Mouse (Mus musculus): ENCODE measurements around the gene Mgea5.
"Not testable (repeated sequence)": the region's sequence is repeated elsewhere in the genome, so short reads cannot be mapped to it uniquely, and the experiment has no call there.

The Mgea5 gene

GRCm38 (mm10) chr19:45783181-45783932, at the start of gene Mgea5:
Gene Mgea5 (minus strand): TSS chr19:45783837.
- in situ Hi-C loops (cut with MseI, MboI) = no loop called here

GRCm38 (mm10) chr19:45830679-45831078, 47.0 kb upstream of the Mgea5 start:
- in situ Hi-C loops (cut with MseI, MboI) = no loop called here

GRCm38 (mm10) chr19:45827736-45828135, 44.1 kb upstream of the Mgea5 start:
- in situ Hi-C loops (cut with MseI, MboI) = no loop called here

GRCm38 (mm10) chr19:45827125-45827524, 43.5 kb upstream of the Mgea5 start:
- in situ Hi-C loops (cut with MseI, MboI) = no loop called here

- in situ Hi-C loops (cut with MseI, MboI) = no loop called here
Measured at GRCm38 (mm10) chr19:45826146-45826545, 42.5 kb upstream of the Mgea5 start.

- in situ Hi-C loops (cut with MseI, MboI) = no loop called here
Measured at GRCm38 (mm10) chr19:45821832-45822231, 38.2 kb upstream of the Mgea5 start.

GRCm38 (mm10) chr19:45817816-45818490, 34.3 kb upstream of the Mgea5 start:
- in situ Hi-C loops (cut with MseI, MboI) = loop anchor here in 1 of 2 experiments (10.0 kb wide), 1 partner anchor 197 kb away; no protein-coding TSS in a partner anchor

- in situ Hi-C loops (cut with MseI, MboI) = loop anchor here in 1 of 2 experiments (10.0 kb wide), 1 partner anchor 198 kb away; no protein-coding TSS in a partner anchor
Measured at GRCm38 (mm10) chr19:45816727-45817126, 33.1 kb upstream of the Mgea5 start.

- in situ Hi-C loops (cut with MseI, MboI) = loop anchor here in 1 of 2 experiments (10.0 kb wide), 1 partner anchor 199 kb away; no protein-coding TSS in a partner anchor
Measured at GRCm38 (mm10) chr19:45815831-45816405, 32.3 kb upstream of the Mgea5 start, which contains the start of gene Kcnip2. Gene Kcnip2 (minus strand): TSS chr19:45816061.

- in situ Hi-C loops (cut with MseI, MboI) = loop anchor here in 1 of 2 experiments (10.0 kb wide), 1 partner anchor 200 kb away; no protein-coding TSS in a partner anchor
Measured at GRCm38 (mm10) chr19:45815170-45815569, 31.5 kb upstream of the Mgea5 start.

GRCm38 (mm10) chr19:45813801-45814200, 30.2 kb upstream of the Mgea5 start:
- in situ Hi-C loops (cut with MseI, MboI) = loop anchor here in 1 of 2 experiments (10.0 kb wide), 1 partner anchor 201 kb away; no protein-coding TSS in a partner anchor

GRCm38 (mm10) chr19:45813263-45813662, 29.6 kb upstream of the Mgea5 start:
- in situ Hi-C loops (cut with MseI, MboI) = loop anchor here in 1 of 2 experiments (10.0 kb wide), 1 partner anchor 202 kb away; no protein-coding TSS in a partner anchor

GRCm38 (mm10) chr19:45812673-45813252, 29.1 kb upstream of the Mgea5 start:
- in situ Hi-C loops (cut with MseI, MboI) = loop anchor here in 1 of 2 experiments (10.0 kb wide), 1 partner anchor 202 kb away; no protein-coding TSS in a partner anchor

GRCm38 (mm10) chr19:45812115-45812514, 28.5 kb upstream of the Mgea5 start:
- in situ Hi-C loops (cut with MseI, MboI) = loop anchor here in 1 of 2 experiments (10.0 kb wide), 1 partner anchor 203 kb away; no protein-coding TSS in a partner anchor

GRCm38 (mm10) chr19:45811028-45811674, 27.5 kb upstream of the Mgea5 start:
- in situ Hi-C loops (cut with MseI, MboI) = loop anchor here in 1 of 2 experiments (10.0 kb wide), 1 partner anchor 204 kb away; no protein-coding TSS in a partner anchor

- in situ Hi-C loops (cut with MseI, MboI) = no loop called here
Measured at GRCm38 (mm10) chr19:45807732-45808131, 24.1 kb upstream of the Mgea5 start.

GRCm38 (mm10) chr19:45805817-45806216, 22.2 kb upstream of the Mgea5 start:
- in situ Hi-C loops (cut with MseI, MboI) = not testable (repeated sequence)

GRCm38 (mm10) chr19:45804593-45805368, 21.1 kb upstream of the Mgea5 start:
- in situ Hi-C loops (cut with MseI, MboI) = no loop called here

GRCm38 (mm10) chr19:45803408-45803807, 19.8 kb upstream of the Mgea5 start:
- in situ Hi-C loops (cut with MseI, MboI) = no loop called here

- in situ Hi-C loops (cut with MseI, MboI) = no loop called here
Measured at GRCm38 (mm10) chr19:45802702-45803101, 19.1 kb upstream of the Mgea5 start.
